Mouse (Mus musculus): Measurements from ENCODE around the gene Cabcoco1. TPM values are rescaled to one million over a fixed set of nuclear protein-coding genes. Genes with fewer than 3 reads are reported as not detected.

Cabcoco1 gene
- total and polyA plus RNA-seq, 2 experiments, result 1.4 to 3.0 TPM

- no peaks in the 10 kb centered on the region for H3K36me3 ChIP-seq (ENCODE audit: control insufficient read depth, insufficient read depth, low read length)
- H3K4me1 ChIP-seq (ENCODE audit: control insufficient read depth, insufficient read depth, low read length), result no peaks in the 10 kb centered on the region
- 26% methylated on average over 8 of the region's 8 CpGs for WGBS
- DNase-seq (ENCODE audit: extremely low read depth, low read depth, low spot score), result peak; percentile 80
- H3K27ac ChIP-seq (replicated peaks; ENCODE audit: insufficient read depth, low read depth, low read length), result no peak overlapping the region
- H3K27me3 ChIP-seq (ENCODE audit: control insufficient read depth, insufficient read depth, low read length), result no peaks in the 10 kb centered on the region
- no peak for TF ChIP-seq CTCF (IDR thresholded peaks at IDR 0.05; ENCODE audit: low read depth, low read length)
- TF ChIP-seq POLR2A (IDR thresholded peaks at IDR 0.05; ENCODE audit: extremely low read depth, insufficient read depth, low read length), result no peak
- no peak overlapping the region for H3K9ac ChIP-seq (ENCODE audit: low read depth, low read length)
- no peaks in the 10 kb centered on the region for H3K79me2 ChIP-seq (ENCODE audit: control insufficient read depth, insufficient read depth, low read length)
- H3K4me3 ChIP-seq (ENCODE audit: insufficient read depth, low read depth, low read length), result no peak overlapping the region
Measured at GRCm38 (mm10) chr10:68396786-68397185, 144.9 kb downstream of the Cabcoco1 start.

- H3K9ac ChIP-seq (ENCODE audit: low read depth, low read length), result no peak overlapping the region
- H3K4me1 ChIP-seq (ENCODE audit: control insufficient read depth, insufficient read depth, low read length), result no peaks in the 10 kb centered on the region
- H3K79me2 ChIP-seq (ENCODE audit: control insufficient read depth, insufficient read depth, low read length), result no peaks in the 10 kb centered on the region
- H3K27ac ChIP-seq (replicated peaks; ENCODE audit: insufficient read depth, low read depth, low read length), result no peak overlapping the region
- WGBS, result 75% methylated on average over 2 of the region's 2 CpGs
- H3K36me3 ChIP-seq (ENCODE audit: control insufficient read depth, insufficient read depth, low read length), result no peaks in the 10 kb centered on the region
- H3K4me3 ChIP-seq (ENCODE audit: insufficient read depth, low read depth, low read length), result no peak overlapping the region
- DNase-seq (ENCODE audit: extremely low read depth, low read depth, low spot score), result no peak
- TF ChIP-seq POLR2A (IDR thresholded peaks at IDR 0.05; ENCODE audit: extremely low read depth, insufficient read depth, low read length) (no peak), CTCF (IDR thresholded peaks at IDR 0.05; ENCODE audit: low read depth, low read length) (no peak)
- H3K27me3 ChIP-seq (ENCODE audit: control insufficient read depth, insufficient read depth, low read length), result no peaks in the 10 kb centered on the region
Measured at GRCm38 (mm10) chr10:68396083-68396482, 145.6 kb downstream of the Cabcoco1 start.

- 81% methylated on average over 4 of the region's 4 CpGs for WGBS
- Histone ChIP-seq H3K4me1 (ENCODE audit: control insufficient read depth, insufficient read depth, low read length) (no peaks in the 10 kb centered on the region), H3K36me3 (ENCODE audit: control insufficient read depth, insufficient read depth, low read length) (no peaks in the 10 kb centered on the region), H3K9ac (ENCODE audit: low read depth, low read length) (no peak overlapping the region), H3K27me3 (ENCODE audit: control insufficient read depth, insufficient read depth, low read length) (no peaks in the 10 kb centered on the region), H3K27ac (replicated peaks; ENCODE audit: insufficient read depth, low read depth, low read length) (no peak overlapping the region), H3K79me2 (ENCODE audit: control insufficient read depth, insufficient read depth, low read length) (no peaks in the 10 kb centered on the region), H3K4me3 (ENCODE audit: insufficient read depth, low read depth, low read length) (no peak overlapping the region)
- DNase-seq (ENCODE audit: extremely low read depth, low read depth, low spot score), result no peak
- no peak for TF ChIP-seq CTCF (IDR thresholded peaks at IDR 0.05; ENCODE audit: low read depth, low read length)
- TF ChIP-seq POLR2A (IDR thresholded peaks at IDR 0.05; ENCODE audit: extremely low read depth, insufficient read depth, low read length), result no peak
Measured at GRCm38 (mm10) chr10:68391640-68392039, 150.1 kb downstream of the Cabcoco1 start.

- H3K36me3 ChIP-seq (ENCODE audit: control insufficient read depth, insufficient read depth, low read length), result no peaks in the 10 kb centered on the region
- H3K9ac ChIP-seq (ENCODE audit: low read depth, low read length), result no peak overlapping the region
- no peaks in the 10 kb centered on the region for H3K27me3 ChIP-seq (ENCODE audit: control insufficient read depth, insufficient read depth, low read length)
- 85% methylated on average over 4 of the region's 4 CpGs for WGBS
- H3K4me1 ChIP-seq (ENCODE audit: control insufficient read depth, insufficient read depth, low read length), result no peaks in the 10 kb centered on the region
- H3K4me3 ChIP-seq (ENCODE audit: insufficient read depth, low read depth, low read length), result no peak overlapping the region
- TF ChIP-seq CTCF (IDR thresholded peaks at IDR 0.05; ENCODE audit: low read depth, low read length) (no peak), POLR2A (IDR thresholded peaks at IDR 0.05; ENCODE audit: extremely low read depth, insufficient read depth, low read length) (no peak)
- H3K27ac ChIP-seq (replicated peaks; ENCODE audit: insufficient read depth, low read depth, low read length), result no peak overlapping the region
- no peaks in the 10 kb centered on the region for H3K79me2 ChIP-seq (ENCODE audit: control insufficient read depth, insufficient read depth, low read length)
- no peak for DNase-seq (ENCODE audit: extremely low read depth, low read depth, low spot score)
Measured at GRCm38 (mm10) chr10:68388802-68389201, 152.9 kb downstream of the Cabcoco1 start.

- Histone ChIP-seq H3K9ac (ENCODE audit: low read depth, low read length) (no peak overlapping the region), H3K79me2 (ENCODE audit: control insufficient read depth, insufficient read depth, low read length) (no peaks in the 10 kb centered on the region), H3K27me3 (ENCODE audit: control insufficient read depth, insufficient read depth, low read length) (no peaks in the 10 kb centered on the region), H3K36me3 (ENCODE audit: control insufficient read depth, insufficient read depth, low read length) (no peaks in the 10 kb centered on the region), H3K4me3 (ENCODE audit: insufficient read depth, low read depth, low read length) (no peak overlapping the region), H3K27ac (replicated peaks; ENCODE audit: insufficient read depth, low read depth, low read length) (no peak overlapping the region), H3K4me1 (ENCODE audit: control insufficient read depth, insufficient read depth, low read length) (no peaks in the 10 kb centered on the region)
- no peak for DNase-seq (ENCODE audit: extremely low read depth, low read depth, low spot score)
- WGBS, result 88% methylated on average over 7 of the region's 7 CpGs
- TF ChIP-seq POLR2A (IDR thresholded peaks at IDR 0.05; ENCODE audit: extremely low read depth, insufficient read depth, low read length), result no peak
- TF ChIP-seq CTCF (IDR thresholded peaks at IDR 0.05; ENCODE audit: low read depth, low read length), result no peak
Measured at GRCm38 (mm10) chr10:68388138-68388537, 153.6 kb downstream of the Cabcoco1 start.

Other genes starting within 250 kb of the Cabcoco1 start
- gene Tmem26, start 181.8 kb upstream of the Cabcoco1 start, total RNA-seq (2014; rRNA removed), result 0.83 and 0.94 TPM in 2 replicates
- 0.21 and 0.34 TPM in 2 replicates for gene Tmem26, start 181.8 kb upstream of the Cabcoco1 start, polyA plus RNA-seq (2012; rRNA removed)

Measured in liver, adult 2 months (tissue).